Mouse (Mus musculus): ENCODE measurements at regions not wholly inside any gene's neighbourhood (a gene's known extent, or its start where the extent isn't known, plus 50 kb on each side); places are given as distances from the start of the nearest gene placed in this dataset.

- TF ChIP-seq CTCF (IDR thresholded peaks at IDR 0.05) (no peak), EP300 (IDR thresholded peaks at IDR 0.05) (no peak)
Measured at GRCm38 (mm10) chr6:18651319-18651718, 136.7 kb upstream of the Cttnbp2 start.

All from lung, postnatal 0 days (tissue).